Mouse (Mus musculus) CH12.LX (cell line): ENCODE results near the gene Rfesd.

Source experiments
- CHD1 ChIP-seq: IDR thresholded peaks from 2 replicates; pipeline ENCODE4 v1.6.1; 2012; ENCODE audit warnings: low read depth, low read length, improper control_type of control experiment, inconsistent platforms
- E2F4 ChIP-seq: IDR thresholded peaks from 2 replicates; pipeline ENCODE4 v1.6.1; 2011; ENCODE audit warnings: low read depth, low read length, improper control_type of control experiment; ENCODE audit not compliant: insufficient replicate concordance
- GABPA ChIP-seq: IDR thresholded peaks from 2 replicates; pipeline ENCODE4 v1.6.1; 2012; ENCODE audit warnings: low read depth, low read length, improper control_type of control experiment, inconsistent platforms; ENCODE audit not compliant: insufficient replicate concordance
- JUND ChIP-seq: conservative IDR thresholded peaks from 2 replicates; pipeline ENCODE4 v1.6.1; 2011; ENCODE audit warnings: low read depth, low read length, improper control_type of control experiment
- MAX ChIP-seq: IDR thresholded peaks from 2 replicates; pipeline ENCODE4 v1.6.1; 2011; ENCODE audit warnings: low read length, improper control_type of control experiment
- MAZ ChIP-seq: IDR thresholded peaks from 2 replicates; pipeline ENCODE4 v1.6.1; 2012; ENCODE audit warnings: low read depth, mild to moderate bottlenecking, inconsistent platforms, low read length, improper control_type of control experiment, moderate library complexity
- MXI1 ChIP-seq: IDR thresholded peaks from 2 replicates; pipeline ENCODE4 v1.6.1; 2011; ENCODE audit warnings: mild to moderate bottlenecking, low read depth, low read length, improper control_type of control experiment
- MYC ChIP-seq: IDR thresholded peaks from 2 replicates; pipeline ENCODE4 v1.6.1; 2011; ENCODE audit warnings: low read depth, mild to moderate bottlenecking, improper control_type of control experiment, low read length
- RCOR1 ChIP-seq: conservative IDR thresholded peaks from 2 replicates; pipeline ENCODE4 v1.6.1; 2012; ENCODE audit warnings: low read depth, mild to moderate bottlenecking, inconsistent platforms, low read length, improper control_type of control experiment

DNA sequence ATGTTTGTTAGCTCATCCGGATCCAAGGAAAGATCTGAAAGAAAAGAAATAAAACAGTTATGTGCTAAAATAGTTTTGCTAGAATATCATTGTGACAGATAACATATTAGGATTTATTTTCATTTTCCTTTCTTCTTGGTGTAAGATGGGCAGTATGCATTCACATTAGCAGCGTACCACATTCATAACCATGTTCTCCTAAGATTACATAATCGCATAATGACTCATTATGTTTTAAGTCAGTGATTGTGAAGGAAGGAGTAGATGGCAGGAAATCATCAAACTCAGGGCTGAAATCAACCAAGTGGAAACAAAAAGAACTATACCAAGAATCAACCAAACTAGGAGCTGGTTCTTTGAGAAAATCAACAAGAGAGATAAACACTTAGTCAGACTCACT, 44.0 kb upstream of the Rfesd start:
- TF ChIP-seq MYC (no peak), RCOR1 (no peak), E2F4 (no peak), JUND (no peak), CHD1 (no peak), GABPA (no peak), MAZ (no peak), MXI1 (no peak), MAX (no peak)
